Mouse (Mus musculus): Measurements from ENCODE around the gene Plxdc1.

The Plxdc1 gene

DNA sequence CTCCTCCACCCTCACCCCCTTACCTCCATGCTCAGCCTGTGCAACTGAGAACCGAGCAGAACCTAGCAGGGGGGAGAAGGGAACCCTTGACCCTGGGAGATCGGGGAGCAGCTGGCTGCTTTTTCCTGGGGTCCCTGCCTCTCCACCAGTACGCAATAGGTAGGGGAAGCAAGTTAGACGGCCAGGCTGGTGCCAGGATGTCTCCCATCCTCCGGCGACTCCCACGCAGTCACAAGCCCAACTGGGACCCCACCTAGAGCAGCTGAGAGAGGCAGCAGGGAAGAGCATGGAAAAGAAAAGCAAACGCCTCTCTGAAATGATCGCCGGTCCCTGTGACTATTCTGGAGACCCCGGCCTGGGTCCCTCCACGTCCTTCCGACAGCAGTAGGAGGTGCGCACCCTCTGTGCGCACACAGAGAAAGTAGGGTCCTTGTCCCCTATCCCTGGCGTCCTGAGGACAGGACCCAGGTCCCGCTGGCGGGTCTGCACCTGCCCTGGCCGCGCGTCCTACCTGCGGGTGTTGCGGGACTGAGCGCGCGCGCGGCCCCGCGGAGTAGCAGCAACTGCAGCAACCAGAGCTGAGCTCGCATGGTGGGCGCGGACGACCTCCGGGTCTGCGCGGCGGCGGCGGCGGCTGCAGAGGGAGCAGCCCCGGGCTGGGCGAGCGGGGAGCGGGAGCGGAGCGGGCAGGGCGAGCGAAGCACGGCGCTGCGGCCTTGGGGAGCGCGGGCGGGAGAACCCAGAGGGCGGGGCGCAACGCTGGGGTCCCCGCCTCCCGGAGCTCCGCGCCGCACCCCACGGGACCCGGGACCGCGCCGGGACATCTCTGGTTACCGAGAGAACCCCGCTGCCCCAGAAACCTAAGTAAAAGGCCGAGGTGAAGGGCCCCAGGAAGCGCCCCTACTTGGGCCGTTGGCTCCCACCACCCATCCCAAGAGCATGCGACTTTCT is at the start of gene Plxdc1:
Gene Plxdc1 (minus strand): TSS at position 718 of the 951 bp plus-strand sequence.
- no peaks in the 10 kb centered on the region for H3K36me3 ChIP-seq (ENCODE audit: insufficient read depth, low read length)
- H3K27me3 ChIP-seq (ENCODE audit: insufficient read depth, low read length), result no peaks in the 10 kb centered on the region; the same call in 1 of the 2 replicates
- TF ChIP-seq POU5F1 (IDR thresholded peaks at IDR 0.05; ENCODE audit: borderline replicate concordance, low read length), result no peak
- peak within 1 kb of the TSS; percentile 99 for H3K4me3 ChIP-seq (replicated peaks; ENCODE audit: low read length)
- no peaks in the 10 kb centered on the region for H3K9me3 ChIP-seq (ENCODE audit: low read length)
- H3K4me1 ChIP-seq (replicated peaks; ENCODE audit: low read depth, low read length), result peaks cover 71% of the 10 kb centered on the region

DNA sequence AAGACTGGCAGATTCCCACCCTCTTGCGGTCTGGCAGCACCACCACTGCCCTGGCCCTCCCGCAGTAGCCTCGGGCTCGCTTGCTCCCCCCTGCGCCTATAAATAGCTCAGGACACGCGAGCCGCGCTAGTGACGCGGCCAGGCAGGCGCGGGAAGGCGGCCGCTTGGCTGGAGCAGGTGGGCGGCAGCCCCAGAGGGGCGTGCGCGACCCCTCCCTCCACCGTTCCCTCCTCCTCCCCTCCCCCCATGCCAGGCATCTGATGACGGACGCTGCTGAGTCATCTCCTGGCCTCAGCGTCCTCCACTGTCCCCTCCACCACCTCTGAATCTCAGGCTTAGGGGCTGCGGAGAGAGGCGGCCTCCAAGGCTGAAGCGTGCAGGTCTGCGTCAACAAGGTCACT is 49.7 kb upstream of the Plxdc1 start:
- Histone ChIP-seq H3K4me1 (replicated peaks; ENCODE audit: low read depth, low read length) (peaks cover 71% of the 10 kb centered on the region), H3K9me3 (ENCODE audit: low read length) (no peaks in the 10 kb centered on the region), H3K36me3 (ENCODE audit: insufficient read depth, low read length) (peaks cover 34% of the 10 kb centered on the region), H3K27me3 (ENCODE audit: insufficient read depth, low read length) (peaks cover 27% of the 10 kb centered on the region), H3K4me3 (replicated peaks; ENCODE audit: low read length) (peak overlapping the region; percentile 75)
- TF ChIP-seq POU5F1 (IDR thresholded peaks at IDR 0.05; ENCODE audit: borderline replicate concordance, low read length), result no peak
- TF ChIP-seq CTCF (conservative IDR thresholded peaks at IDR 0.05; ENCODE audit: low read length), result no peak
- no peak for TF ChIP-seq NANOG (IDR thresholded peaks at IDR 0.05; ENCODE audit: borderline replicate concordance, low read length)

- TF ChIP-seq POU5F1 (IDR thresholded peaks at IDR 0.05; ENCODE audit: borderline replicate concordance, low read length), result no peak
- TF ChIP-seq CTCF (conservative IDR thresholded peaks at IDR 0.05; ENCODE audit: low read length), result no peak
- TF ChIP-seq NANOG (IDR thresholded peaks at IDR 0.05; ENCODE audit: borderline replicate concordance, low read length), result no peak
- no peak overlapping the region for H3K4me3 ChIP-seq (replicated peaks; ENCODE audit: low read length)
- no peaks in the 10 kb centered on the region for H3K9me3 ChIP-seq (ENCODE audit: low read length)
- H3K36me3 ChIP-seq (ENCODE audit: insufficient read depth, low read length), result peaks cover 36% of the 10 kb centered on the region
- peaks cover 71% of the 10 kb centered on the region for H3K4me1 ChIP-seq (replicated peaks; ENCODE audit: low read depth, low read length)
- H3K27me3 ChIP-seq (ENCODE audit: insufficient read depth, low read length), result peaks cover 27% of the 10 kb centered on the region
These were observed 48.6 kb upstream of the Plxdc1 start for GRCm38 (mm10) chr11:98034840-98035239.

DNA sequence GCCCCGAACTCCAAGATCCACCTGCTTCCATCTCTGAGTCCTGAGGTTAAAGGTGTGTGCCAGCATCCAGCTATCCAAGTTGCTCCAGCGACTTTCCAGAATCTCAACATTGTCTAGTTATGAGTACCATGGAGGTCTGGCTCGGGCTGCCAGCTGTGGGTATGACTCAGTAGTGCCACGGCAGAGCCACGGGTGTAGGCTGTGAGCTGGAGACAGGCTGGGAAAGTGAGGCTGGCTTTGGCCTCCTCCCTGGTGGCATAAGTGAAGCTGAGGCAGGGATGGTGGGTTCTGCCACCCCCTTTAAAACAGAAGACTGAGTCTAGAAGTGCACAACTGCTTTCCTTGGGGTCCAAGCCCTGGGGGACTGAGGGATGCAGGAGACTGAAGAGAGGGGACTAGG is 47.8 kb upstream of the Plxdc1 start:
- peaks cover 27% of the 10 kb centered on the region for H3K27me3 ChIP-seq (ENCODE audit: insufficient read depth, low read length)
- peaks cover 37% of the 10 kb centered on the region for H3K36me3 ChIP-seq (ENCODE audit: insufficient read depth, low read length)
- H3K4me3 ChIP-seq (replicated peaks; ENCODE audit: low read length), result no peak overlapping the region
- H3K9me3 ChIP-seq (ENCODE audit: low read length), result no peaks in the 10 kb centered on the region
- H3K4me1 ChIP-seq (replicated peaks; ENCODE audit: low read depth, low read length), result peaks cover 71% of the 10 kb centered on the region
- TF ChIP-seq NANOG (IDR thresholded peaks at IDR 0.05; ENCODE audit: borderline replicate concordance, low read length) (no peak), POU5F1 (IDR thresholded peaks at IDR 0.05; ENCODE audit: borderline replicate concordance, low read length) (no peak), CTCF (conservative IDR thresholded peaks at IDR 0.05; ENCODE audit: low read length) (no peak)

GRCm38 (mm10) chr11:98031443-98031770 is 45.2 kb upstream of the Plxdc1 start:
- peaks cover 41% of the 10 kb centered on the region for H3K36me3 ChIP-seq (ENCODE audit: insufficient read depth, low read length)
- TF ChIP-seq POU5F1 (IDR thresholded peaks at IDR 0.05; ENCODE audit: borderline replicate concordance, low read length) (no peak), CTCF (conservative IDR thresholded peaks at IDR 0.05; ENCODE audit: low read length) (peak; percentile 82)
- peaks cover 19% of the 10 kb centered on the region for H3K27me3 ChIP-seq (ENCODE audit: insufficient read depth, low read length)
- peaks cover 59% of the 10 kb centered on the region for H3K4me1 ChIP-seq (replicated peaks; ENCODE audit: low read depth, low read length)
- H3K9me3 ChIP-seq (ENCODE audit: low read length), result no peaks in the 10 kb centered on the region
- H3K4me3 ChIP-seq (replicated peaks; ENCODE audit: low read length), result no peak overlapping the region

- Histone ChIP-seq H3K27me3 (ENCODE audit: insufficient read depth, low read length) (peaks cover 14% of the 10 kb centered on the region), H3K9me3 (ENCODE audit: low read length) (no peaks in the 10 kb centered on the region), H3K36me3 (ENCODE audit: insufficient read depth, low read length) (peaks cover 41% of the 10 kb centered on the region), H3K4me3 (replicated peaks; ENCODE audit: low read length) (no peak overlapping the region), H3K4me1 (replicated peaks; ENCODE audit: low read depth, low read length) (peaks cover 58% of the 10 kb centered on the region)
- no peak for TF ChIP-seq CTCF (conservative IDR thresholded peaks at IDR 0.05; ENCODE audit: low read length)
- no peak for TF ChIP-seq POU5F1 (IDR thresholded peaks at IDR 0.05; ENCODE audit: borderline replicate concordance, low read length)
- TF ChIP-seq NANOG (IDR thresholded peaks at IDR 0.05; ENCODE audit: borderline replicate concordance, low read length), result no peak
These were observed 44.6 kb upstream of the Plxdc1 start for GRCm38 (mm10) chr11:98030701-98031442.

GRCm38 (mm10) chr11:98027785-98028184 is 41.5 kb upstream of the Plxdc1 start:
- H3K36me3 ChIP-seq (ENCODE audit: insufficient read depth, low read length), result peaks cover 41% of the 10 kb centered on the region
- no peaks in the 10 kb centered on the region for H3K27me3 ChIP-seq (ENCODE audit: insufficient read depth, low read length)
- peaks cover 64% of the 10 kb centered on the region for H3K4me1 ChIP-seq (replicated peaks; ENCODE audit: low read depth, low read length)
- H3K4me3 ChIP-seq (replicated peaks; ENCODE audit: low read length), result peak overlapping the region; percentile 100
- no peak for TF ChIP-seq POU5F1 (IDR thresholded peaks at IDR 0.05; ENCODE audit: borderline replicate concordance, low read length)
- TF ChIP-seq CTCF (conservative IDR thresholded peaks at IDR 0.05; ENCODE audit: low read length), result no peak
- no peak for TF ChIP-seq NANOG (IDR thresholded peaks at IDR 0.05; ENCODE audit: borderline replicate concordance, low read length)
- H3K9me3 ChIP-seq (ENCODE audit: low read length), result no peaks in the 10 kb centered on the region

- Histone ChIP-seq H3K4me1 (replicated peaks; ENCODE audit: low read depth, low read length) (peaks cover 61% of the 10 kb centered on the region), H3K9me3 (ENCODE audit: low read length) (no peaks in the 10 kb centered on the region), H3K36me3 (ENCODE audit: insufficient read depth, low read length) (peaks cover 41% of the 10 kb centered on the region), H3K27me3 (ENCODE audit: insufficient read depth, low read length) (no peaks in the 10 kb centered on the region), H3K4me3 (replicated peaks; ENCODE audit: low read length) (peak overlapping the region; percentile 100)
- TF ChIP-seq POU5F1 (IDR thresholded peaks at IDR 0.05; ENCODE audit: borderline replicate concordance, low read length) (no peak), NANOG (IDR thresholded peaks at IDR 0.05; ENCODE audit: borderline replicate concordance, low read length) (no peak), CTCF (conservative IDR thresholded peaks at IDR 0.05; ENCODE audit: low read length) (no peak)
These were observed 41.0 kb upstream of the Plxdc1 start for GRCm38 (mm10) chr11:98027297-98027688.

Measured in E14TG2a.4 (cell line).